Mouse (Mus musculus): Measurements from ENCODE around the gene Tnpo2.

Gene Tnpo2

GRCm38 (mm10) chr8:85036718-85037365 is at the start of gene Tnpo2:
Gene Tnpo2, plus strand, starts transcription at chr8:85036915.
- peak; percentile 90 for DNase-seq (ENCODE audit: low spot score)

- no peak for DNase-seq (ENCODE audit: low spot score)
Observed at GRCm38 (mm10) chr8:84987388-84987787, 49.3 kb upstream of the Tnpo2 start.

GRCm38 (mm10) chr8:84987903-84988302 is 48.8 kb upstream of the Tnpo2 start:
- no peak for DNase-seq (ENCODE audit: low spot score)

GRCm38 (mm10) chr8:84989311-84989731 is 47.4 kb upstream of the Tnpo2 start:
- DNase-seq (ENCODE audit: low spot score): no peak

- DNase-seq (ENCODE audit: low spot score): peak; percentile 91
Observed at GRCm38 (mm10) chr8:84989810-84990209, 46.9 kb upstream of the Tnpo2 start.

- DNase-seq (ENCODE audit: low spot score): peak; percentile 95
Observed at GRCm38 (mm10) chr8:84990349-84990748, 46.4 kb upstream of the Tnpo2 start, which contains the start of gene Hook2. Gene Hook2, plus strand, starts transcription at chr8:84990603.

GRCm38 (mm10) chr8:84990836-84991235 is 45.9 kb upstream of the Tnpo2 start:
- DNase-seq (ENCODE audit: low spot score): peak; percentile 55

- no peak for DNase-seq (ENCODE audit: low spot score)
Observed at GRCm38 (mm10) chr8:84994375-84994774, 42.3 kb upstream of the Tnpo2 start.

GRCm38 (mm10) chr8:84995680-84996079 is 41.0 kb upstream of the Tnpo2 start:
- no peak for DNase-seq (ENCODE audit: low spot score)

- DNase-seq (ENCODE audit: low spot score): no peak
Observed at GRCm38 (mm10) chr8:84996978-84997377, 39.7 kb upstream of the Tnpo2 start.

GRCm38 (mm10) chr8:84997649-84998295 is 38.9 kb upstream of the Tnpo2 start:
- peak; percentile 86 for DNase-seq (ENCODE audit: low spot score)

- peak; percentile 36 for DNase-seq (ENCODE audit: low spot score)
Observed at GRCm38 (mm10) chr8:85007686-85008085, 29.0 kb upstream of the Tnpo2 start.

- no peak for DNase-seq (ENCODE audit: low spot score)
Observed at GRCm38 (mm10) chr8:85011242-85011641, 25.5 kb upstream of the Tnpo2 start.

GRCm38 (mm10) chr8:85013230-85013840 is 23.4 kb upstream of the Tnpo2 start:
- peak; percentile 62 for DNase-seq (ENCODE audit: low spot score)

GRCm38 (mm10) chr8:85014431-85014830 is 22.3 kb upstream of the Tnpo2 start, which contains the start of gene Best2:
Gene Best2, minus strand, starts transcription at chr8:85014531.
- DNase-seq (ENCODE audit: low spot score): no peak

- no peak for DNase-seq (ENCODE audit: low spot score)
Observed at GRCm38 (mm10) chr8:85016724-85017123, 20.0 kb upstream of the Tnpo2 start.

GRCm38 (mm10) chr8:85017209-85017608 is 19.5 kb upstream of the Tnpo2 start:
- no peak for DNase-seq (ENCODE audit: low spot score)

- no peak for DNase-seq (ENCODE audit: low spot score)
Observed at GRCm38 (mm10) chr8:85021514-85022055, 15.1 kb upstream of the Tnpo2 start.

GRCm38 (mm10) chr8:85023846-85024245 is 12.9 kb upstream of the Tnpo2 start:
- no peak for DNase-seq (ENCODE audit: low spot score)

GRCm38 (mm10) chr8:85025098-85025932 is 11.4 kb upstream of the Tnpo2 start, which contains the start of gene Asna1:
Gene Asna1, minus strand, starts transcription at chr8:85025281.
- peak; percentile 71 for DNase-seq (ENCODE audit: low spot score)

- DNase-seq (ENCODE audit: low spot score): peak; percentile 96
Observed at GRCm38 (mm10) chr8:85026670-85027515, 9.8 kb upstream of the Tnpo2 start, which contains the start of gene Trir. Gene Trir, plus strand, starts transcription at chr8:85026823.
